Comparison of ENCODE assay signal across 11 mouse cellular contexts in the genomic region with DNA sequence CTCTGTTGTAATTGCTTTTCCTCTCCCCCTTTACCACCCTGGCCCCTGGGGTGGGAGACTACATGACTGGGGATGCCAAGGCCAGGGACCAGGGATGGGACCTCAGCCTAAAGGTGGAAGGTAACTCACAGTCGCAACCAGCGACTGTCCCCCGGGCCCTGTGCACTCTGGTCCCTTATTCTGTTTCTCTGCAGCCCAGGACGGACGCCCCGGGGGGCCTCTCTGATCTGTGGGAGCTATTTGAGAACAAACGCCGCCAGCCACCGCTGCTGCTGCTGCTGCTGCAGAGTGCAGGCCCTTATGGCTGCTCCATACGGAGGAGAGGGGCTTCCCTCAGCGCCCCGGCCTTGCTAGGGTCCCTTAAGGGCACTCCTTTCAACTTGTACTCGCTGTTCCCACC. TPM values are rescaled to one million over a fixed set of nuclear protein-coding genes. Genes with fewer than 3 reads are reported as not detected.
DNase-seq lines count a peak whose midpoint lies in the region; ATAC-seq lines count a peak whose summit lies in the region.
"Had no signal": no experiment of that assay in that cellular context is flagged by ENCODE, and none has a peak within 500 bp of the region (broad histone marks: within the 10 kb centered on the region; RNA-seq: fewer than 3 reads in every experiment).

No protein-coding gene starts in this region.

- H3K36me3 ChIP-seq in kidney, embryonic 14.5 days (ENCODE audit: control insufficient read depth, insufficient read depth, low read length), result no peaks in the 10 kb centered on the region
- H3K36me3 ChIP-seq in embryonic facial prominence, embryonic 15.5 days, result no peaks in the 10 kb centered on the region
- no peaks in the 10 kb centered on the region for H3K36me3 ChIP-seq in limb, embryonic 10.5 days
- no peaks in the 10 kb centered on the region for H3K36me3 ChIP-seq in neural tube, embryonic 12.5 days

- H3K4me3 ChIP-seq in kidney, embryonic 14.5 days (ENCODE audit: low read length), result peak overlapping the region; percentile 15
- H3K4me3 ChIP-seq in embryonic facial prominence, embryonic 15.5 days (replicated peaks), result no peak overlapping the region; the same call in 1 of the 2 replicates
- H3K4me3 ChIP-seq in limb, embryonic 10.5 days, result peak overlapping the region; percentile 26
- H3K4me3 ChIP-seq in neural tube, embryonic 12.5 days, result peak overlapping the region; percentile 9; the same call in 1 of the 2 replicates

- peaks cover 76% of the 10 kb centered on the region for H3K27me3 ChIP-seq in kidney, embryonic 14.5 days (ENCODE audit: control insufficient read depth, insufficient read depth, low read length)
- H3K27me3 ChIP-seq in embryonic facial prominence, embryonic 15.5 days, result peaks cover 72% of the 10 kb centered on the region
- peaks cover 98% of the 10 kb centered on the region for H3K27me3 ChIP-seq in limb, embryonic 10.5 days (ENCODE audit: low read depth, poor library complexity, severe bottlenecking)
- peaks cover 70% of the 10 kb centered on the region for H3K27me3 ChIP-seq in neural tube, embryonic 12.5 days (replicated peaks)

- 3% methylated on average over 13 of the region's 13 CpGs for WGBS in kidney, embryonic 14.5 days
- 6% methylated on average over 13 of the region's 13 CpGs for WGBS in embryonic facial prominence, embryonic 15.5 days
- under 1% methylated on average over 13 of the region's 13 CpGs for WGBS in limb, embryonic 10.5 days
- WGBS in neural tube, embryonic 12.5 days, result under 1% methylated on average over 13 of the region's 13 CpGs

- H3K27ac ChIP-seq in kidney, embryonic 14.5 days (ENCODE audit: low read depth, low read length), result no peak overlapping the region
- H3K27ac ChIP-seq in embryonic facial prominence, embryonic 15.5 days (replicated peaks), result no peak overlapping the region
- peak overlapping the region; percentile 32; the same call in 1 of the 2 replicates for H3K27ac ChIP-seq in limb, embryonic 10.5 days
- H3K27ac ChIP-seq in neural tube, embryonic 12.5 days, result no peak overlapping the region

- peak overlapping the region; percentile 15; the same call in 1 of the 2 replicates for H3K9ac ChIP-seq in kidney, embryonic 14.5 days (ENCODE audit: low read depth, low read length)
- H3K9ac ChIP-seq in embryonic facial prominence, embryonic 15.5 days, result no peak overlapping the region
- H3K9ac ChIP-seq in neural tube, embryonic 12.5 days, result no peak overlapping the region

- no peaks in the 10 kb centered on the region for H3K9me3 ChIP-seq in kidney, embryonic 14.5 days (ENCODE audit: control insufficient read depth, low read length)
- no peaks in the 10 kb centered on the region for H3K9me3 ChIP-seq in embryonic facial prominence, embryonic 15.5 days (replicated peaks)
- no peaks in the 10 kb centered on the region for H3K9me3 ChIP-seq in limb, embryonic 10.5 days (replicated peaks)
- H3K9me3 ChIP-seq in neural tube, embryonic 12.5 days, result no peaks in the 10 kb centered on the region

- H3K4me2 ChIP-seq in kidney, embryonic 14.5 days (replicated peaks; ENCODE audit: low read depth, low read length), result peak overlapping the region; percentile 39
- peak overlapping the region; percentile 28 for H3K4me2 ChIP-seq in embryonic facial prominence, embryonic 15.5 days (replicated peaks)
- H3K4me2 ChIP-seq in neural tube, embryonic 12.5 days (replicated peaks), result peak overlapping the region; percentile 34; the same call in 1 of the 2 replicates

- ATAC-seq in kidney, embryonic 14.5 days (ENCODE audit: low FRiP score, low TSS enrichment), result no peak
- ATAC-seq in embryonic facial prominence, embryonic 15.5 days (ENCODE audit: insufficient number of reproducible peaks, low FRiP score, low TSS enrichment, low read depth), result no peak
- no peak; the same call in 1 of the 2 replicates for ATAC-seq in neural tube, embryonic 12.5 days (ENCODE audit: low FRiP score, low read depth)
- no peak for ATAC-seq in erythroblast, adult 5-6 weeks (replicated peaks; ENCODE audit: low FRiP score, poor library complexity, severe bottlenecking)
- ATAC-seq: CD4-positive, CD25-positive, alpha-beta regulatory T cell, adult 4 months had no signal

- DNase-seq in kidney, postnatal 14 days, result no peak
- no peak for DNase-seq in limb, embryonic 10.5 days (ENCODE audit: low spot score)
- DNase-seq in cerebellum, adult 9-10 months, result no peak
- DNase-seq in spleen, adult 18-20 months, result no peak
- DNase-seq: lung, adult 18-20 months had no signal

- peaks cover 17% of the 10 kb centered on the region for H3K4me1 ChIP-seq in kidney, embryonic 14.5 days (ENCODE audit: control insufficient read depth, insufficient read depth, low read length)
- H3K4me1 ChIP-seq in embryonic facial prominence, embryonic 15.5 days, result peaks cover 37% of the 10 kb centered on the region
- H3K4me1 ChIP-seq in limb, embryonic 10.5 days, result peaks cover 50% of the 10 kb centered on the region
- H3K4me1 ChIP-seq in neural tube, embryonic 12.5 days, result peaks cover 31% of the 10 kb centered on the region

RNA-seq across cellular contexts. Expression of a gene that starts 12.7 kb away (rescaled TPM):
- 40.5 and 43.6 TPM in 2 replicates for polyA plus RNA-seq in kidney, embryonic 14.5 days (2014; fragmentation: Nextera tagmentation; extraction: Ambion mirVana)
- 15.6 and 18.2 TPM in 2 replicates for polyA plus RNA-seq in embryonic facial prominence, embryonic 15.5 days (2015; fragmentation: Nextera tagmentation; extraction: Ambion mirVana)
- 12.0 and 12.7 TPM in 2 replicates for polyA plus RNA-seq in limb, embryonic 10.5 days (2016; fragmentation: Nextera tagmentation; extraction: Ambion mirVana)
- 0.54 and 2.1 TPM in 2 replicates for polyA plus RNA-seq in neural tube, embryonic 12.5 days (2016; fragmentation: Nextera tagmentation; extraction: Ambion mirVana)
- total RNA-seq in erythroblast, adult 5-6 weeks (2015; ENCODE audit: low replicate concordance), result not detected in 2 replicates
- total RNA-seq in erythroblast, adult 5-6 weeks (2017; ENCODE audit: low replicate concordance), result 0.77 TPM in 1 of 2 replicates, not detected in the other
- total RNA-seq: monocyte, adult 5-6 weeks had no signal
- polyA plus RNA-seq: CD4-positive, CD25-positive, alpha-beta regulatory T cell, adult 4 months had no signal
